Mouse (Mus musculus) heart, adult 2 months (tissue): Measurements from ENCODE around the gene Cdh4.

ENCODE experiments used
- CTCF ChIP-seq: fragments of 200-600 bp; IDR thresholded peaks from 2 replicates; pipeline ENCODE4 v1.8.1; 2022; ENCODE audit warnings: antibody characterized with exemption, mild to moderate bottlenecking, moderate library complexity
- EP300 ChIP-seq: fragments of 200-500 bp; IDR thresholded peaks from 2 replicates; pipeline ENCODE4 v1.6.1; 2011; ENCODE audit warnings: low read depth, low read length, control low read depth; ENCODE audit not compliant: insufficient read depth
- POLR2A ChIP-seq: fragments of 200-500 bp; IDR thresholded peaks from 2 replicates; pipeline ENCODE4 v1.6.1; 2011; ENCODE audit warnings: mild to moderate bottlenecking, low read depth, low read length, control low read depth; ENCODE audit not compliant: insufficient read depth

GRCm38 (mm10) chr2:179681386-179681785 lies 239.2 kb downstream of the Cdh4 start:
- TF ChIP-seq CTCF: peak; percentile 84
- no peak for TF ChIP-seq POLR2A
- TF ChIP-seq EP300: no peak
